Mouse (Mus musculus): Measurements from ENCODE around the gene Psmd12. TPM values are rescaled to one million over a fixed set of nuclear protein-coding genes. Genes with fewer than 3 reads are reported as not detected.
"Not testable (repeated sequence)": the region's sequence is repeated elsewhere in the genome, so short reads cannot be mapped to it uniquely, and the experiment has no call there.

Psmd12 gene
- total RNA-seq, 2 experiments from 2014 or later, result 84.3 to 133 TPM

DNA sequence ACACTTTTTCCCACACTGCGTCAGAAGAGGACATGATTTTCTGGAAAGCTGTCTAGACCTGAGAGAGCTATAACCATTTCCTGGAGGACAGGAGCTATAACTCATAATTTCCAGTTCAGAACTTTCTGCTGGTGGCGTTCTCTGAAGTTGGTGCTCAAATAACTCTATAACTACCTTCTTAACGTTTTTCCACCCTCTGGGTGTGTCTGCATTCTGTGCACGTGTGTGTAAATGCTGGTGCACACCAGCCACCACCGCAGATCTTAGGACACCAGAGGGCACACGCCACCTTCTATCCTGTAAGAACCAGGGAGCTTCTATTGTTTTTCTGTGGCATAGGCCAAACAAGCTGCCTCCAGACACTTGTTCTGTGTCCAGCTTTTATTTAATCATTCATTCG is 20.3 kb upstream of the Psmd12 start:
- no peak for ATAC-seq (replicated peaks; ENCODE audit: poor library complexity)

DNA sequence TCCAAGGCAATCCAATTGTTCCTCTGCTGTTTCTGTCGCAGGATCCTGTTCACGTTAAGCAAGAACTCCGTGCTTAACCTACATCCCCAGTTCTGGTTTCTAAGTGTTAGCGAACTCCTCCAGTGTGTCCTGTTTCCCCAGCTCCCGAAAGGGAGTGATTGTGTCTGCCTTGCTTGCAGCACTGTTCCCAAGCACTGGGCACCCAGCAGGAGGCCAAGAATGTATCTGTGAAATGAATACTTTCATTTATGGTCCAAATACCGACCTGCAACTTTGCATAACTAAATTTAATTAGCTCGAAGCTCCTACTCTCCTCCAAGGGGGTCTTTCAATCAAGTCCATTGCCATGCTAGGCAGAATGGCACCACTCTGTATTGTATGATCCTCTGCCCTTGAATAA is 19.5 kb upstream of the Psmd12 start:
- ATAC-seq (replicated peaks; ENCODE audit: poor library complexity), result no peak

DNA sequence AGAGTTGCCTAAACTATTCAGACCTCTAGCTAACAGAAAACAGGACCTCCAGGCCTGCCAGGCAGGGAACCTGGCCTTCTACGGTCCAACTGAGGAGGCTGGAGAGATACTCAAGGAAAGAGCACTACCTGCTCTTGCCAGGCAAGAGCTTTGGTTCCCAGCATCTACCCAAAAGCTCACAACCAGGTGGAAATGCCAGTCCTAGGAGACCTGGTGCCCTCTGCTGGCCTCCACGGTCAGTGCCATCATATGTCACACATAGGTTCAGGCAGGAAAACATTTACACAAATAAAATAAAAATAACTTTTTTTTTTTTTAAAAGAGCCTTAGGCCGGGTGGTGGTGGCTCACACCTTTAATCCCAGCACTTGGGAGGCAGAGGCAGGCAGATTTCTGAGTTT is 16.8 kb upstream of the Psmd12 start:
- peak; percentile 71 for ATAC-seq (replicated peaks; ENCODE audit: poor library complexity)

DNA sequence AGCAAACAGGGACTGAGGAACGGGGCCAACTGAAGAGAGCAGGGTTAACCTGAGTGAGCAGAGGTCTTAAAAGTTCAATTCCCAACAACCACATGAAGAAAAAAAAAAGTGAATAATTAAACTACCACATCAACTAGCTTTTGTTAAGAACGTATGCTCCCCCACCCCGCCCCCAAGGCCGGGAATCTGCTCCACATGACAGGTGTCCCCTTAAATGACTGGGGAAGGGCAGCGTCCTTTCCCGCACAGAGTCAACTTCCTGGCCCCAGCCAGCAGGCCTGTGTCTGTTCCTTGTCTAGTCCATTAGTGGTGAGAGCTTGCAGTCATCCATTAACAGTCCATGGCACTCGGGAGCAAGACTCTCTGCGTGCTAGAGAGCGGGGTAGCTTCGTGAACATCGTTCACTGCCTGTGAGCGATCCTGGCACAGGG is 16.0 kb upstream of the Psmd12 start:
- ATAC-seq (replicated peaks; ENCODE audit: poor library complexity), result no peak

DNA sequence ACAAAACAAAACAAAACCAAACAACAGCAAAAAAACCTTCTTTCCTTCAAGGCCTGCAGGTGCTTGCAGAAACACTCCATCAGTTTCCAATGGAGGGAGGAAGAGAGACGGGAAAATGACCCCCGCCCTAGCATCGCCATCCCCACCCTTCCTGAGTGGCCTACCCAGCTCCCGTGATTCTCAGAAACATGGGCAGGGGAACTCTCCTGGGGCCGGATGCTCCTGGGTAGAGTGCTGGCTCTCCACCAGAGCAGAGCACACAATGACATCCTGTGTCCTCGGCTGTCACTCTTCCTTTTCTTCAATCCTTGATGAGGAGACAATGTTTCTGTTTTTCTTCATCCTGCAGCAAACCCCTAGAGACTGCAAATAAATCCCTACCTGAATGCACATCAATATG is 15.1 kb upstream of the Psmd12 start:
- ATAC-seq (replicated peaks; ENCODE audit: poor library complexity), result no peak

DNA sequence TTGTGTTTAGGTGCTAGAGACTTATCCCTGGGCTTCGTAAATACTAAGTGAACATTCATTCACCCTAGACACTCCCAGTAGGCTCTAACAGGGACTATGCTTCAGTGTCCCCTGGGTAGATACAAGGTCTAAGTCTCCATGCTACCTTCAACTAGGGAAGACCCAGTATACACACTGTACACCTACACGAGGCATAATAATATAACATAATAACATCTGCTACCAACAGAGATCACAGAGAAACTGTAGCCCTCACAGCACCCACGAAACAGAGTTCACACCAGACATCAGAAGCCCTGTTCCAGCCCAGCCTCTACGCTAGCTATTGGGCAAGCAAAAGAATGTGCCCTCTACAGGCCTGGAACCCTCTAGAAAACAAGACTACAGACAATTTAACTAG is 14.2 kb upstream of the Psmd12 start:
- no peak for ATAC-seq (replicated peaks; ENCODE audit: poor library complexity)

DNA sequence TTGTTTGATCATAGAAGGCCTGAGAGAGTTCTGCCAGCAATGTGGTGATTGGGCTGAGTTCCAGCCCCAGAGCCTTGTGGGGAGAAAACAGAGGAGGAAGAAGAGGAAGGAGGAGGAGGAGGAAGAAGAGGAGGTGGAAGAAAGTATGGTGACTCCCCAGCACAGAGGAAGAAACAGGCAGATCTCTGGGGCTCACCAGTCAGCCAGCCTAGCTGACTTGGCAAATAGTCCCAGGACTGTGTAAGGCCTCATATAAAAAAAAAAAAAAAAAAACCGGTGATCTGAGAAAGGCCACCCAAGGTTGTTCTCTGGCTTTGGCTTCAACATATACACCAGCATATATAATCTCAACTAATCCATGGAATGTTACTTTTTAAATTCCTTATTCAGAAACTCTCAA is 13.3 kb upstream of the Psmd12 start:
- no peak for ATAC-seq (replicated peaks; ENCODE audit: poor library complexity)

DNA sequence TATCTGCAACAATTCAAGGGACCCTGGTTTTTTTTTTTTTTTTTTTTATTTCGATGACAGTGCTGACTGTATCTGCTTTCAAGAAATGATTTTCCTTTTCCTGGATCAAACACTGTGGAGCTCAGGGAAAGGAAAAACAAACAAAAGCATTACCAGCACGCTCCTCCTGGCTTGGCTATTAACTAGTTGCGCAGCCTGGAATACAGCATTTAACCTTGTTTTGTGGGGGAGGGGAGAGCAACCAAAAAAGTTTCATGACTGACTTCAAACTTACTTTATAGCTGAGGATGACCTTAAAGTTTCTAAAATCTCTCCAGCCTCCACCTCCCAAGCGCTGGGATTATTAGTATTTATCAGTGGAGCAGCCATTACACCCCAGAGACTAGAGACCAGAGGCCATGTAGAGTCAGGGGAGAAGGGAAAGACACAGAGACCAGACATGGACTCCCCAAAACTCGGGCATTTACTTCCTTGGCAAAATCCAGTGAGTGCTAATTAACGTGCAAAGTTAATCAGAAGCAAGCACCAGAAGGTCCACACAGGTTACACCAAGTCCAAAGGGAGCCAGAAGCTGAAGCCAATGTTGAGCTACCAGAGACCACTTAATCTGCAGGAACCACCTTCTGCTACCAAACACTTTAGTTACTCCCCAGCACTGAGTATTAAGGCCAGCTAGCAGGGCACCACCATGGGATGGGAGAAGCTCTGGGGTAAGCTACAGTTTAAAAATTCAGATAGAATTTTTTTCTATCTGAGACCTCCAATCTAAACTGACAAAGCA is 12.5 kb upstream of the Psmd12 start:
- ATAC-seq (replicated peaks; ENCODE audit: poor library complexity), result no peak

DNA sequence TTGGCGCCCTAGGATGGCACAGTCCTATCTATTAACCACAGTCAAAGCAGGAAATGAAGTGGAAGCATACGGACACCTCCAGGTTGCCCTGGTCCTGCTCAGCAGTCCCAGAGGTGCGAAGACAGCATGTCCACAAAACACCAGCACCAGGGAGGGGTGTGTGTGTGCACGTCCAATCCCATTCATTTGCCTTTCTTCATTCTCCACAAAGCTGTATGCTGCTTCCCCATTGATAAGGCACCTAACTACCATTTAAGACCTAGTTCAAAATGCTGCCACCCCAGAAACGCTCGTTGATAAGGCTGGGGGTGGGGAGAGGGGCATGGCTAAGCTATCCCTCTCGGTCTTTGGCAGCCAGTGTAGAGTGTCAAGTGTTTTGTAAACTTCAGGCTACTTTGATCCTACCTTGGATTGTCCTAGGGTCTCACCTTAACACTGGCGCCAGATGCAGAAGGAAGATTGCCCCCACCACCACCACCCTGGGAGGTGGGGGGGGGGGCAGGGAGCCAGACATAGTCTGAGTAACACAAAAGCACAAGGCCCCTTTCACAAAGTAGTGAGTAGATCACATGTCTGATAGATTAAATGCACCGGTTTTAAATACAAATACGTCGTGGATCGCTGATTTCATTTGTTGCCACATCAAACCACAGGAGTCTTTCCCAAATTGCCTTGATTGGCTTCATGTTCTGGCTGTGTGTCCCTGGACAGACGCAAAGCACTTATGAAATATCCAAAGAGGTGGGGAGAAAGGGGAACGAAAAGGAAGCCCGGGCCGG is 10.8 kb upstream of the Psmd12 start:
- ATAC-seq (replicated peaks; ENCODE audit: poor library complexity), result peak; percentile 42

DNA sequence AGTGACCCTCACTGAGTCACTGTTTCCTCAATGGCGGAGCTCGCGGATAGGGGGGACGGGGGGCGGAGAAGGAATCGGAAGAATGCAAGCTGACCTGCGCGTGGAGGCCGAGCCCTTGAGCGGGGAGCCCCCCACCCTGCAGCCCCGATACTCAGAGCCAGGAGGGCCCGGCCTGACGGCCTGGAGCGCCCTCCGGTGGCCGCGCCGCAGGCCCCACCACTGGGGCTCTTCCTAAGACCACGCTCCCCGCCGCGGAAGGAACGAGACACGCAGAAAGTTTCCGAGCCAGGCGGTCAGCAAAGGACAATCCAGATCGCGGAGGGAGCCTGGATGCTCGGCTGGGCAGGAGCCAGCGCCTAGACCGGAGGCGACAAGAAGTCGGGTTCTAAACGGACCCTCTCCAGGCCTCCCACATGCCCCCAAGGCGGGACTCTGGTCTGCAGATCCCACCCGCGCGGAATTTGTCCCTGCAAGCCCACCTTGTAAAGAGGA is 10.2 kb upstream of the Psmd12 start:
- peak; percentile 35 for ATAC-seq (replicated peaks; ENCODE audit: poor library complexity)

DNA sequence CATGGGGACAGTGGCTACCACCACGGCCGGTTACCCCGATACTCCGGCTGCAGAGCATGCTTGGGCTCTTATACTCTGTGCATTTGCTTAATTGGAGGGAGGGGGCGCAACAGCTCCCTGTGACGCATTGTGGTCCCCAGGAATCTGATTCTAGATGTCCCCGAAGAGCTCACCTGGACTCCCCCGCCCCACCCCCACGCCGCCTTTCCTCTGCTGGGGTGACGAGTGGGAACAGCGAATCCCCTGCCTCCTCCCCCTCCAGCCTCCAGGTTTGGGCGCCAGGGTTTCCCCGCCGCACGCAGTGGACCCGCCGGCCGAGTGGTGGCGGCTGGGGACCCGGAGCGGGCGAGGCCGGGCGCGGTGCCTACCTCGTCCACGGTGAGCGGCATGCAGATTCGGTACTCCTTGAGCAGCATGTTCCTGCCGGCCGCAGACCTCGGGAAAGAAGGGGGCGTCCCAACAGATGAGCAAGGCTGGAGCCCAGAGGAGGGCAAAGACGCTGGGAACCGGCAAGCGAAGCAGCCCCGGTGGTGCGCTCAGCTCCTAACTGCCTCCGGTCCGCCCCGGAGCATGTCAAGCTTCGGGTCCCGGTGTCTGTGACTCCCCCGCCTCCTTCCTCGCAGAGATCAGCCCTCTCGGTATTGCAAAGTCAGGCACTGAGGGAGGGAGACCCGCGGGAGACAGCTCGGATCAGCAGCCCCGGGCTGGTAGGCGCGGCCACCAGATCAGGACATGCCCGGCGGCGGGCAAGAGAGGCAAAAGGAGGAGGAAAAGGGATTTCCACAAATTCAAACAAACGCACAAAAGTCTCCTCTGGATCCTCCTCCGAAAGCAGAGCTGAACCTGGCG is 9.5 kb upstream of the Psmd12 start:
- peak; percentile 4; the same call in 1 of the 2 replicates for ATAC-seq (replicated peaks; ENCODE audit: poor library complexity)

DNA sequence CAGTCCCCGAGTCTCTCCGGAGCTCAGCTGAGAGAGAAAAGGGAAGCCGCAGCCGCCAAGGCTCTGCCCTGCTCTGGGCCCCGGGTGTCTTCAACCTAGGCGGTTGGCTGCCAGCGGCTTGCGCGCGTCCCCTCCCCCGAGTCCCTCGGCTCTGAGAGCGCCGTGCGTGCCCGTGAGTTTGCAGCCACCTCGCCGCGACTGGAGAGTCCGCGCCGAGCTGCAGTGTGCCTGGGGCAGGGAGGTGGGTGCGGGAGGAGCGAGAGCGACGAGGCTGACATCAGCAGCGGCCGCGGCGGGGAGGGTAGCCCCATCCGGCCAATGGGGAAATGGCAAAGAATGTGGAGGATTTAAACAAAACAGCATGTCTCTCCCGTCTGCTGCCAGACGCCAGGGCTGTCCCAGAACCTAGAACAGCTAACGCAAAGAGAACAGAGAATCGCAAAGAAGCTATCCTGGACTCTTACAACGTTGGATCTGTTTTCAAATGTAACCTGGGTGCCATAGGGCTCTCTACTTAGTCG is 8.7 kb upstream of the Psmd12 start, which contains the start of gene Pitpnc1:
TSS of gene Pitpnc1 (minus strand) at position 179 of the 521 bp plus-strand sequence.
- ATAC-seq (replicated peaks; ENCODE audit: poor library complexity), result peak; percentile 58

DNA sequence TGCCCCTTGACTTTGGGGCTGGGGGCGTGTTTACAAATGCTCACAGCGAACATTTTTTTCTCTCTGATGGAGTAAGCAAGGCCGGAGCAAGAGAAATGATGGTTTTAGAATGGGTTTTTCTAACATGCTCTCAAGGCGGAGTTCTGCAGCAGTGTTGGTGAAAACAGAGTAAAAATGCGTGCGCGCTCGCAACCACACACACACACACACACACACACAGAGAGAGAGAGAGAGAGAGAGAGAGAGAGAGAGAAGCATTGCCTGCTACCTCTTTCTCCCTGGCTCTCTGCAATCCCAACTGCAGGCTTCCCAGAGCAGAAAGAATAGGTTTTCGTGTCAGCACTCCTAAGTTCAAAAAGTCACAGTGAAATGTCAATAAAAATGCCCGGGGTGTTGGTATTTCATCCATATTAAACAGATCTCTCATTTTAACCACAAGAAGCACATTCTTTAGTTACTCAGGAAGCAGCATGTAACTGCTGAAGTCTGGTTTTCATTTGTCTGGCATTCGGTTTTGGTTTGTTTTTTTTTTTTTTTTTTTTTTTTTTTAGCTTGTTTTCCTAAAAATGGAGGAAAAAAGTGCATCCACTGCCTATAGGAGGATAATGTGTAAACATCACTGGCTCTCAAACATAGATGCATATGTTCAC is 8.1 kb upstream of the Psmd12 start:
- no peak for ATAC-seq (replicated peaks; ENCODE audit: poor library complexity)

DNA sequence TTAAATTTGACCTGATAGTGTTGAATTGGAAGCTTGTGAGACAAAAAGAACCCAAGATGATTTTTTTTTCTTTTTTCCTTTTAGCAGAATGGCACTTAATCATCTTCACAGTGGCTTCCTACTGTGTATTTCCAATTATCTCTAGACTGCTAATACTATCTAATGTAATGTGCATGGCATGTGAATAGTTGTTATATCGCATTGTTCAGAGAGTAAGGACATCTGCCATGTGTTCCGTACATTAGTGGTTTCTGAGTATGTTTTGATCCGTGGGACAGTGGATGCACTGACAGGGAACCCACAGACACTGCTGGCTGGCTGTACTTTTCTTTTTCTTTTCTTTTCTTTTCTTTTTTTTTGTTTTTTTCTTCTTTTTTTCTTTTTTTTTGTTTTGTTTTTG is 7.0 kb upstream of the Psmd12 start:
- ATAC-seq (replicated peaks; ENCODE audit: poor library complexity), result no peak

DNA sequence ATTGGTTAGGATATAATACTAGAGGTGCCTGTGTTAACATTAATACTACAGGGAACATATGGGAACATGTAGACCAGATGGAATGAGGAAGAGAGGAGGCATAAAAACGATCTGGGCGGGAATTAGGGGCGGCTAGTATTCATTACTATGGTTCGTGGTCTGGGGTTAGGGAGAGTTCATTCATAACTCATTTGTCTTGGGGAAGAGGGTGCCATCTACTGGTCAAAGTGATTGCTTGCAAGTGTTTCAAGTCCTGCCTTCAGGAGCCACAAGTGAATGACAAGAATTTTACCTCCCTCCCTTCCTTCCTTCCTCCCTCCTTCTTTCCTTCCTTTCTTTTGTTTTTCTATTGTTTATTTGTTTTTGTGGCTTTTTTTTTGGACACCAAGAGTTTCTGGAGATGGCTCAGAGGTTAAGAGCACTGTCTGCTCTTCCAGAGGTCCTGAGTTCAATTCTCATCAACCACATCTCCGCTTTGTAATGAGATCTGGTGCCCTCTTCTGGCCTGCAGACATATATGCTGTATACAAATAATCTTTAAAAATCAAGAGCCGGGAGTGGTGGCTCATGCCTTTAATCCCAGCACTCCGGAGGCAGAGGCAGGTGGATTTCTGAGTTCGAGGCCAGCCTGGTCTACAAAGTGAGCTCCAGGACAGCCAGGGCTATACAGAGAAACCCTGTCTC is 6.0 kb upstream of the Psmd12 start:
- peak; percentile 43 for ATAC-seq (replicated peaks; ENCODE audit: poor library complexity)

DNA sequence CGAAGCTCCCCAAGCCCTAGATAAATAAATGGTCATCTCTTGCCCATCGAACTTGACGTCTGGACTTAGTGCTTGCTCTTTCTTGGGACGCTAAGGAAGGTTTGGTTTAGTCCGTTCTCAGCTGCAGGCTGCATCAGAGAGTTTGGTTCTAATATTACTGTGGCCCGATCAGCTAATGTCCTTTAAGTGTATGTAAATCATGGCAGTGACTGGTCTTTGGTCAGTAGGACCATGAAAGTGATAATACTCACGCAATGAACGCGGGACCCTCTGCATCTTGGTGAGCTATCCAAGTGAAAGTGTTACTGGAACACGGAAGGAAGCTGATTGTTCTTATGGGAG is 549 bp downstream of the Psmd12 start:
- ATAC-seq (replicated peaks; ENCODE audit: poor library complexity), result no peak

DNA sequence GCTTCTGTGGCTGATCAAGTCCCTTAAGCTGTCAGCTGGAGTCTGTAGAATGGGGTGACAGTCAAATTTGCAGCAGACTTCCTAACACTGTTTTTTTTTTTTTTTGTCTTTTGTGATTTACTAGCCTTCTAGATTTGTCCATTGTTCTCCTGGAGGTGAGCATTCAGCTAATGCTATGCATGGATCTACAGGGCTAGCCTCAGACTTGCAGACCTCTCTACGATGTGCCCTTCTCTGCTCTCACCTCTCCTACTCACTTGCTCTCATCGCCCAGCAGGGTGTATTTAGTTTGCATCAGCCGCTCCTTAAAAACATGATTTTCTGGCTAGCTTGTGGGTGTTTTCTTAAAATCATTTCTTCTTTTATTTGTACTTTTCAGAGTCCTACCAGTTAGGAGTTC is 5.1 kb downstream of the Psmd12 start:
- ATAC-seq (replicated peaks; ENCODE audit: poor library complexity), result no peak

DNA sequence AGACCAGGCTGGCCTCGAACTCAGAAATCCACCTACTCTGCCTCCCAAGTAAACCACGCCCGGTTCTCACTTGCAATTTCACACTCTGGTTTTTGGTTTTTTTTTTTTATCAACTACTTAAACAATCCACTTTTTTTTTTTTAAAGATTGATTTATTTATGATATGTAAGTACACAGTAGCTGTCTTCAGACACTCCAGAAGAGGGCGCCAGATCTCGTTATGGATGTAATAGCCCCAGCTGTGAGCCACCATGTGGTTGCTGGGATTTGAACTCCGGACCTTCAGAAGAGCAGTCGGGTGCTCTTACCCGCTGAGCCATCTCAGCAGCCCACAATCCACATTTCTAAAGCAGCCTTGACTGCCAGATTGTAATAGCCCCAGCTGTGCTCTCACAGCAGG is 23.5 kb downstream of the Psmd12 start:
- ATAC-seq (replicated peaks; ENCODE audit: poor library complexity), result no peak

DNA sequence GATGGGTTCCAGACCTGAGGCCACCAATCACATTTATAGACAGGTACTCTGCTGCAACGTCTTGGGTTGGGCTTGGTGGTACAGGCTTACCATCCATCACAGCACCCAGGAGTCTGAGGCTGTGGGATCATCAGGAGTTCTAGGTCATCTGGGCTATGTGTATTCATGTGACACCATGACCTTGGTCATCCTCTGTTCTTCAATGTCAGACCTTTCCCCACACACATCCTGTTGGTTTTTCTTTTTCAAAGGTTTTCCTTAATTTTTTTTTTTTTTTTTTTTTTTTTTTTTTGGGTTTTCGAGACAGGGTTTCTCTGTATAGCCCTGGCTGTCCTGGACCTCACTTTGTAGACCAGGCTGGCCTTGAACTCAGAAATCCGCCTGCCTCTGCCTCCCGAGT is 25.1 kb downstream of the Psmd12 start:
- not testable (repeated sequence) for ATAC-seq (replicated peaks; ENCODE audit: poor library complexity)

DNA sequence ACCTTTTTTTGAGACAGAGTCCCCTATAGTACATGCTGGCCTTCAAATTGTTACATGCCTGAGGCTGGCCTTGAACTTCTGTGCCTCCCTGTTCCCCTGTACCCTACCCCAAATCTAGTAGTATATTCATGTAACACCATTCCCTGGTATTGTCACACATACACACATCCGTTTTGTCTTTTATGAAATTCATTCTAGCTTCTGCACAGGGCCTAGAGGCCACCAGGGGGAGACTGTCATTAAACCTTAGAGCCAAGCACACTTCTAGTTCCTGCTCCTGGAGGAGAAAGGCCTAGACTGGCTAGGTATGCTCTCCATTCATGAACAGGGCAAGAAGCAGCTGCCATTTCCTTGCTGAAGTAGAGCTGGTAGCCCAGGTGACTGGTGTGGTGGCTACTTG is 27.0 kb downstream of the Psmd12 start:
- ATAC-seq (replicated peaks; ENCODE audit: poor library complexity), result peak; percentile 73
